Mouse (Mus musculus): Measurements from ENCODE around the gene Tubb2b. TPM values are rescaled to one million over a fixed set of nuclear protein-coding genes. Genes with fewer than 3 reads are reported as not detected.

Gene Tubb2b
- polyA plus RNA-seq, 1 experiment from 2014 or later: 24.8 TPM

GRCm38 (mm10) chr13:34156840-34157185 is 26.5 kb upstream of the Tubb2b start:
- no peak for DNase-seq (ENCODE audit: low spot score)
- Histone ChIP-seq H3K4me3 (replicated peaks; ENCODE audit: low read depth, low read length) (no peak overlapping the region), H3K9ac (ENCODE audit: low read depth, low read length) (no peak overlapping the region), H3K36me3 (ENCODE audit: insufficient read depth, low read length) (no peaks in the 10 kb centered on the region), H3K27me3 (ENCODE audit: insufficient read depth, low read length) (no peaks in the 10 kb centered on the region), H3K4me1 (replicated peaks; ENCODE audit: insufficient read depth, low read length) (no peaks in the 10 kb centered on the region), H3K27ac (no peak overlapping the region), H3K4me2 (ENCODE audit: low read length) (no peak overlapping the region), H3K9me3 (replicated peaks; ENCODE audit: low read length) (no peaks in the 10 kb centered on the region)
- 58% methylated on average over 2 of the region's 2 CpGs for WGBS
- TF ChIP-seq CTCF (IDR thresholded peaks at IDR 0.05; ENCODE audit: low read depth): no peak
- ATAC-seq (replicated peaks; ENCODE audit: low FRiP score, low read depth): no peak

- Histone ChIP-seq H3K4me2 (ENCODE audit: low read length) (no peak overlapping the region), H3K36me3 (ENCODE audit: insufficient read depth, low read length) (no peaks in the 10 kb centered on the region), H3K9ac (ENCODE audit: low read depth, low read length) (no peak overlapping the region), H3K27ac (no peak overlapping the region), H3K9me3 (replicated peaks; ENCODE audit: low read length) (no peaks in the 10 kb centered on the region), H3K4me3 (replicated peaks; ENCODE audit: low read depth, low read length) (no peak overlapping the region), H3K27me3 (ENCODE audit: insufficient read depth, low read length) (no peaks in the 10 kb centered on the region), H3K4me1 (replicated peaks; ENCODE audit: insufficient read depth, low read length) (no peaks in the 10 kb centered on the region)
- ATAC-seq (replicated peaks; ENCODE audit: low FRiP score, low read depth) (peak; percentile 70), DNase-seq (ENCODE audit: low spot score) (no peak)
- WGBS: 49% methylated on average over 8 of the region's 8 CpGs
- no peak for TF ChIP-seq CTCF (IDR thresholded peaks at IDR 0.05; ENCODE audit: low read depth)
These were observed 26.0 kb upstream of the Tubb2b start for GRCm38 (mm10) chr13:34156133-34156839.

GRCm38 (mm10) chr13:34154931-34155272 is 24.6 kb upstream of the Tubb2b start:
- H3K4me3 ChIP-seq (replicated peaks; ENCODE audit: low read depth, low read length): peak overlapping the region; percentile 19; the same call in 1 of the 2 replicates
- 21% methylated on average over 3 of the region's 3 CpGs for WGBS
- no peaks in the 10 kb centered on the region for H3K4me1 ChIP-seq (replicated peaks; ENCODE audit: insufficient read depth, low read length)
- ATAC-seq (replicated peaks; ENCODE audit: low FRiP score, low read depth) (no peak), DNase-seq (ENCODE audit: low spot score) (peak; percentile 75)
- no peaks in the 10 kb centered on the region for H3K27me3 ChIP-seq (ENCODE audit: insufficient read depth, low read length)
- H3K36me3 ChIP-seq (ENCODE audit: insufficient read depth, low read length): no peaks in the 10 kb centered on the region
- TF ChIP-seq CTCF (IDR thresholded peaks at IDR 0.05; ENCODE audit: low read depth): peak; percentile 82
- H3K4me2 ChIP-seq (ENCODE audit: low read length): peak overlapping the region; percentile 46
- H3K9me3 ChIP-seq (replicated peaks; ENCODE audit: low read length): no peaks in the 10 kb centered on the region
- H3K9ac ChIP-seq (ENCODE audit: low read depth, low read length): 0 out of 2 replicates have a peak overlapping the region, but pooled peaks have one; percentile 31
- H3K27ac ChIP-seq: 0 out of 2 replicates have a peak overlapping the region, but pooled peaks have one; percentile 36

- DNase-seq (ENCODE audit: low spot score): peak; percentile 81
- no peaks in the 10 kb centered on the region for H3K4me1 ChIP-seq (replicated peaks; ENCODE audit: insufficient read depth, low read length)
- 42% methylated on average over 13 of the region's 13 CpGs for WGBS
- no peaks in the 10 kb centered on the region for H3K36me3 ChIP-seq (ENCODE audit: insufficient read depth, low read length)
- peak; percentile 59; the same call in 1 of the 2 replicates for ATAC-seq (replicated peaks; ENCODE audit: low FRiP score, low read depth)
- no peaks in the 10 kb centered on the region for H3K9me3 ChIP-seq (replicated peaks; ENCODE audit: low read length)
- H3K4me3 ChIP-seq (replicated peaks; ENCODE audit: low read depth, low read length): peak overlapping the region; percentile 19; the same call in 1 of the 2 replicates
- no peaks in the 10 kb centered on the region for H3K27me3 ChIP-seq (ENCODE audit: insufficient read depth, low read length)
- 0 out of 2 replicates have a peak overlapping the region, but pooled peaks have one; percentile 36 for H3K27ac ChIP-seq
- peak overlapping the region; percentile 46 for H3K4me2 ChIP-seq (ENCODE audit: low read length)
- H3K9ac ChIP-seq (ENCODE audit: low read depth, low read length): 0 out of 2 replicates have a peak overlapping the region, but pooled peaks have one; percentile 31
- peak; percentile 74 for TF ChIP-seq CTCF (IDR thresholded peaks at IDR 0.05; ENCODE audit: low read depth)
These were observed 24.1 kb upstream of the Tubb2b start for GRCm38 (mm10) chr13:34154217-34154930.

- H3K9me3 ChIP-seq (replicated peaks; ENCODE audit: low read length): no peaks in the 10 kb centered on the region
- no peaks in the 10 kb centered on the region for H3K4me1 ChIP-seq (replicated peaks; ENCODE audit: insufficient read depth, low read length)
- 0 out of 2 replicates have a peak overlapping the region, but pooled peaks have one; percentile 57 for H3K27ac ChIP-seq
- H3K4me2 ChIP-seq (ENCODE audit: low read length): no peak overlapping the region
- H3K36me3 ChIP-seq (ENCODE audit: insufficient read depth, low read length): no peaks in the 10 kb centered on the region
- no peak overlapping the region for H3K9ac ChIP-seq (ENCODE audit: low read depth, low read length)
- DNase-seq (ENCODE audit: low spot score) (no peak), ATAC-seq (replicated peaks; ENCODE audit: low FRiP score, low read depth) (no peak)
- no peak overlapping the region for H3K4me3 ChIP-seq (replicated peaks; ENCODE audit: low read depth, low read length)
- 82% methylated on average over 4 of the region's 5 CpGs for WGBS
- H3K27me3 ChIP-seq (ENCODE audit: insufficient read depth, low read length): no peaks in the 10 kb centered on the region
- TF ChIP-seq CTCF (IDR thresholded peaks at IDR 0.05; ENCODE audit: low read depth): no peak
These were observed 23.2 kb upstream of the Tubb2b start for GRCm38 (mm10) chr13:34153254-34154011.

- H3K4me1 ChIP-seq (replicated peaks; ENCODE audit: insufficient read depth, low read length): no peaks in the 10 kb centered on the region
- no peak for DNase-seq (ENCODE audit: low spot score)
- ATAC-seq (replicated peaks; ENCODE audit: low FRiP score, low read depth): no peak
- no peak overlapping the region for H3K4me3 ChIP-seq (replicated peaks; ENCODE audit: low read depth, low read length)
- H3K27me3 ChIP-seq (ENCODE audit: insufficient read depth, low read length): no peaks in the 10 kb centered on the region
- 63% methylated on average over 7 of the region's 7 CpGs for WGBS
- H3K9me3 ChIP-seq (replicated peaks; ENCODE audit: low read length): no peaks in the 10 kb centered on the region
- no peaks in the 10 kb centered on the region for H3K36me3 ChIP-seq (ENCODE audit: insufficient read depth, low read length)
- TF ChIP-seq CTCF (IDR thresholded peaks at IDR 0.05; ENCODE audit: low read depth): no peak
- no peak overlapping the region for H3K9ac ChIP-seq (ENCODE audit: low read depth, low read length)
- H3K4me2 ChIP-seq (ENCODE audit: low read length): no peak overlapping the region
- H3K27ac ChIP-seq: peak overlapping the region; percentile 57; the same call in 1 of the 2 replicates
These were observed 22.4 kb upstream of the Tubb2b start for GRCm38 (mm10) chr13:34152695-34153094.

Measured in kidney, postnatal 0 days (tissue).